Mouse (Mus musculus) hindbrain, postnatal 0 days (tissue): ENCODE data around the gene Tlk2. TPM values are rescaled to one million over a fixed set of nuclear protein-coding genes. Genes with fewer than 3 reads are reported as not detected.

Experiments
- ATAC-seq: fragments of 200-750 bp; cut with Nextera tagmentation; 2 replicates; pipeline ENCODE4 v1.8.0; 2017; ENCODE audit warnings: mild to moderate bottlenecking, moderate TSS enrichment, moderate library complexity
- DNase-seq: peaks from one replicate; pipeline ENCODE4 v3.0.0-alpha.2; 2015; ENCODE audit warnings: low spot score
- H3K27ac ChIP-seq: fragments of 300-500 bp; sonication (generic); 2 replicates; pipeline ENCODE4 v1.5.1; 2014; ENCODE audit warnings: mild to moderate bottlenecking
- H3K27me3 ChIP-seq: fragments of 300-500 bp; sonication (generic); 2 replicates; pipeline ENCODE4 v1.6.1; 2014; ENCODE audit warnings: low read length, mixed read lengths; ENCODE audit not compliant: insufficient read depth
- H3K36me3 ChIP-seq: fragments of 300-500 bp; sonication (generic); 2 replicates; pipeline ENCODE4 v1.6.1; 2014; ENCODE audit warnings: low read length, mixed read lengths; ENCODE audit not compliant: insufficient read depth
- H3K4me1 ChIP-seq: fragments of 300-500 bp; sonication (generic); 2 replicates; pipeline ENCODE4 v1.6.1; 2014; ENCODE audit warnings: antibody characterized with exemption, low read length, mixed read lengths; ENCODE audit not compliant: insufficient read depth
- H3K4me2 ChIP-seq: fragments of 300-500 bp; sonication (generic); 2 replicates; pipeline ENCODE4 v1.6.1; 2014; ENCODE audit warnings: low read depth, mild to moderate bottlenecking, low read length, moderate library complexity, mixed read lengths
- H3K4me3 ChIP-seq: fragments of 300-500 bp; sonication (generic); 2 replicates; pipeline ENCODE4 v1.5.1; 2014; ENCODE audit warnings: low read length
- H3K9ac ChIP-seq: fragments of 300-500 bp; sonication (generic); replicated peaks from 2 replicates; pipeline ENCODE4 v1.6.1; 2014; ENCODE audit warnings: mild to moderate bottlenecking, low read length, moderate library complexity, mixed read lengths
- H3K9me3 ChIP-seq: fragments of 300-500 bp; sonication (generic); 2 replicates; pipeline ENCODE4 v1.6.1; 2016; ENCODE audit warnings: low read length, mixed read lengths
- CTCF ChIP-seq: IDR thresholded peaks from 2 replicates; pipeline ENCODE4 v1.5.1; 2016; ENCODE audit warnings: antibody characterized with exemption, control low read depth, low read depth
- WGBS: fragments of 180-500 bp; shearing (Covaris S2); extraction: QIAGEN DNeasy Blood & Tissue Kit; methylation state at CpG from one replicate; pipeline ENCODE4 v1.1.7; 2014; 5-methylcytosine and 5-hydroxymethylcytosine counted together
- polyA plus RNA-seq: library from polyadenylated mRNA; unstranded; fragments of >200 nt; fragmentation: Nextera tagmentation; extraction: Ambion mirVana; gene quantifications from 2 replicates; pipeline ENCODE4 v1.2.1, GENCODE M21; 2015
- total RNA-seq: library from RNA; depleted of rRNA; stranded (reverse); fragments of >200 nt; gene quantifications from 2 replicates; pipeline ENCODE4 v1.2.3, GENCODE M21; 2014

Tlk2 gene
- total and polyA plus RNA-seq, 2 experiments from 2014 or later, result 15.1 to 50.4 TPM

DNA sequence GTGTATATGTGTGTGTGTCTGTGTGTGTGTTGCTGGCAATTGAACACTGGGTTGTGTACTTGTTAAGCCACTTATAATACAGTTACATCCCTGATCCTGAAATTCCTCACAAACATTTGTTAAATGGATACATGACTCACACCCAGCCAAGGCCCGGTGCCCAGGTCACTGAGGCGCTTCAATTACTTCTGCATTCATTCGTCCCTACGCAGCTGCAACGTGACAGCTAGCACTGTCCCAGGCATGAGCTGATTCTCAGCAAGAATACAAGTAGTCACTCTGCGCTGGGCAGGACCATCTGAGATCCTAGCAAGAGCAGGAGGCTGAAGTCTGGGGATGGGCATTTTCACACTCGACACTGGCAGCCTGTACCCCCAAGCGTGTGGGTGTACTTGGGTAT is 136.7 kb downstream of the Tlk2 start:
- H3K9ac ChIP-seq, result no peak overlapping the region

DNA sequence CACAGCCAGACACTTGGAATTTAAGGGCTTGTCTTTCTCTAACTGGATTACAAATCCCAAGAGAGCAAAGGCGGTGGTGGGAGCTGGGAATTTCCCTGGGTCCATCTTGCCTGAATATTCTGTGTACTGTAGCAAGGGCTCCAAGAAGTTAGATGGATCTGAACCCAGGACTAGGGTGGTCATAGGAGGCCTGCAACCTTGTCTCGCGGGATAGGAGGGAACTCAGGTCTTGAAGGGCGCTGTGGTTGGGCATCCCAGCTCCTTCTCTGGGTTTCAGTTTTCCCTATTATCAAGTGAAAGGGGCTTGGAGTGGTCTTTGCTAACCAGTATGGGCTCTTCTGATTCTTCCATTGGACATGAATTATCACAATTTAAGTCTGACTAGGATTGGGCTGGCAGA is 137.5 kb downstream of the Tlk2 start:
- H3K36me3 ChIP-seq, result no peaks in the 10 kb centered on the region
- H3K9ac ChIP-seq, result no peak overlapping the region
- no peak for TF ChIP-seq CTCF
- H3K27me3 ChIP-seq, result no peaks in the 10 kb centered on the region
- H3K4me1 ChIP-seq, result peaks cover 16% of the 10 kb centered on the region; the same call in 1 of the 2 replicates
- 93% methylated on average over 4 of the region's 4 CpGs for WGBS
- no peak overlapping the region for H3K4me3 ChIP-seq
- DNase-seq (no peak), ATAC-seq (no peak)
- no peaks in the 10 kb centered on the region for H3K9me3 ChIP-seq
- no peak overlapping the region for H3K27ac ChIP-seq
- H3K4me2 ChIP-seq, result no peak overlapping the region

More for the DNA sequence above, 136.7 kb downstream of the Tlk2 start:
- 50% methylated on average over 8 of the region's 8 CpGs for WGBS
- H3K4me1 ChIP-seq, result peaks cover 16% of the 10 kb centered on the region; the same call in 1 of the 2 replicates
- H3K36me3 ChIP-seq, result no peaks in the 10 kb centered on the region
- H3K9me3 ChIP-seq, result no peaks in the 10 kb centered on the region
- no peak overlapping the region for H3K4me2 ChIP-seq
- H3K27me3 ChIP-seq, result no peaks in the 10 kb centered on the region
- no peak overlapping the region for H3K4me3 ChIP-seq
- ATAC-seq (no peak), DNase-seq (no peak)
- H3K27ac ChIP-seq, result no peak overlapping the region
- no peak for TF ChIP-seq CTCF

DNA sequence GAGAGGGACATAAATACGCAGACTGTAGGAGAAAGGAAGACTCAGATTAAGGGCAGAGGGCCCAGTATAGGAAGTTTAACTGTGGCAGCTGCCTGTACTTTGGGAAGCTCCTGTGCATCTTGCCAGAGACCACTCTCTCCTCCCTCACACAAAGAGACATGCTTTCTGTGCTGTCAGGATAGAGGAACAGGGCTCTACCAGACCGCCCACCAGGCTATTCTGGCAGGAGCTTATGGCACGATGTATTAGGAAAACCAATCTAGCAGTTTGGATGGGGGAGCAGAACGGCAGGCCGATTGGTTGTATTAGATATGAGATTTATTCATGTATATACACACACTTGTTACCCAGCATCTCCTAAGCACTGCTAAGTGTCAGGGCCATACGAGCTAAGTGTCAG is 139.2 kb downstream of the Tlk2 start:
- ATAC-seq (no peak), DNase-seq (no peak)
- H3K27ac ChIP-seq, result no peak overlapping the region
- no peaks in the 10 kb centered on the region for H3K9me3 ChIP-seq
- H3K27me3 ChIP-seq, result no peaks in the 10 kb centered on the region
- peaks cover 9% of the 10 kb centered on the region; the same call in 1 of the 2 replicates for H3K4me1 ChIP-seq
- no peak overlapping the region for H3K4me3 ChIP-seq
- no peaks in the 10 kb centered on the region for H3K36me3 ChIP-seq
- no peak overlapping the region for H3K9ac ChIP-seq
- no peak for TF ChIP-seq CTCF
- 91% methylated on average over 6 of the region's 6 CpGs for WGBS
- no peak overlapping the region for H3K4me2 ChIP-seq

DNA sequence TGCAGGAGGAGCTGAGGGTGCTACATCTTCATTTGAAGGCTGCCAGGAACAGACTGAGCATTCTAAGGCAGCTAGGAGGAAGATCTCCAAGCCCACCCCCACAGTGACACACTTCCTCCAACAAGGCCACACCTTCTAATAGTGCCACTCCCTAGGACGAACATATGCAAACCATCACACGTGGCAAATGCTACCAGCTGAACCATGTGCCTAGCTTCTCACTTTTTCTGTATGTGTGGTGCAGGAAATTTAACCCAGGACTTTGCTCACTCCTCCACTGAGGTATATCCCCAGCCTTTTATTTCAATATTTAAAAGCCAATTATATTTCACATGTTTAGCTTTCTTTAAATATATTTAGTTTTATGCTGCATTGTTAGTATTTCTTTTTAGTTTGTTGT is 142.5 kb downstream of the Tlk2 start:
- TF ChIP-seq CTCF, result no peak
- H3K27me3 ChIP-seq, result no peaks in the 10 kb centered on the region
- no peaks in the 10 kb centered on the region for H3K4me1 ChIP-seq
- no peak overlapping the region for H3K4me3 ChIP-seq
- H3K9me3 ChIP-seq, result no peaks in the 10 kb centered on the region
- no peak for ATAC-seq
- no peak for DNase-seq
- no peak overlapping the region for H3K4me2 ChIP-seq
- H3K9ac ChIP-seq, result no peak overlapping the region
- no peaks in the 10 kb centered on the region for H3K36me3 ChIP-seq
- no peak overlapping the region for H3K27ac ChIP-seq
- WGBS, result 76% methylated on average over 2 of the region's 2 CpGs

DNA sequence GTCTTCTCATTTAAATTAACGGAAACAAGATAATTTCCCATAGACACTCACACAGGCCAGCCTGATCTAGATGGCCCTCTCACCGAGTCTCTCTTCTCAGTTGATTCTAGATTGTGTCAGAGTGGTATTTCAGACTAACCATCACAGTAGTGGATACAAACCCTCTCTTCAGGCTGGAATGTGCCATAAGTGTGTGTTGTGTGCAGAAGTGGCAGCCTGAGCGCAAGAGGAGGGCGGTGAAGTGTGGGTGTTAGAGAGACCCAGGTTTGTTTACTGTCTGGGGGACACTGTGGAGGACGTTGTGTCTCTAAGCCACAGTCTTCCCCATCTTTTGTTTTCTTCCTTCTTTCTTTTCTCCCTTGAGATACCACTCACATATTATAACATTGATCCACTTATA is 144.9 kb downstream of the Tlk2 start:
- Histone ChIP-seq H3K4me1 (no peaks in the 10 kb centered on the region), H3K27me3 (no peaks in the 10 kb centered on the region), H3K4me2 (no peak overlapping the region), H3K9me3 (no peaks in the 10 kb centered on the region), H3K27ac (no peak overlapping the region), H3K9ac (no peak overlapping the region), H3K4me3 (no peak overlapping the region), H3K36me3 (no peaks in the 10 kb centered on the region)
- no peak for TF ChIP-seq CTCF
- DNase-seq (no peak), ATAC-seq (no peak)
- WGBS, result 83% methylated on average over 5 of the region's 5 CpGs

DNA sequence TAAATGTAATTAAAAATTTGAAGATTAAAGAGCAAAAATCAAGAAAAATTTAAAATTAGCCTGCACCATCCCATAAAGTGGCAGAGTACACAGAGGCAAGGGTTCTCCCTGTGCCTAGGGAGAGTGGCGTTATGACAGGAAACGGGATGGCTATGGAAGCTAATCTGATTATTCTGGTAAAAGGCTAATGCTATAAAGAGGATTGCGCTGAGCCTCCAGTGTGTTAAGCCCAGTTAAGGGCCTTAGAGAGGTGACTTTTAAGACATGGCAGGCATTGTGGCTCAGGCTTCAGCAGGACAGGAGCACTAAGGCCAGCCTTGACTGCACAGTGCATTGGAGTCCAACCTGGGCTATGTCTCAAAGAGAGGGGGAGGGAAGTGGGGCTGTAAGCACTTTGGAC is 148.5 kb downstream of the Tlk2 start:
- no peak overlapping the region for H3K27ac ChIP-seq
- no peak for DNase-seq
- H3K9me3 ChIP-seq, result no peaks in the 10 kb centered on the region
- 81% methylated on average over 3 of the region's 3 CpGs for WGBS
- H3K27me3 ChIP-seq, result no peaks in the 10 kb centered on the region
- H3K4me3 ChIP-seq, result no peak overlapping the region
- no peak overlapping the region for H3K9ac ChIP-seq
- TF ChIP-seq CTCF, result no peak
- no peaks in the 10 kb centered on the region for H3K4me1 ChIP-seq
- H3K36me3 ChIP-seq, result no peaks in the 10 kb centered on the region
- no peak for ATAC-seq
- no peak overlapping the region for H3K4me2 ChIP-seq

DNA sequence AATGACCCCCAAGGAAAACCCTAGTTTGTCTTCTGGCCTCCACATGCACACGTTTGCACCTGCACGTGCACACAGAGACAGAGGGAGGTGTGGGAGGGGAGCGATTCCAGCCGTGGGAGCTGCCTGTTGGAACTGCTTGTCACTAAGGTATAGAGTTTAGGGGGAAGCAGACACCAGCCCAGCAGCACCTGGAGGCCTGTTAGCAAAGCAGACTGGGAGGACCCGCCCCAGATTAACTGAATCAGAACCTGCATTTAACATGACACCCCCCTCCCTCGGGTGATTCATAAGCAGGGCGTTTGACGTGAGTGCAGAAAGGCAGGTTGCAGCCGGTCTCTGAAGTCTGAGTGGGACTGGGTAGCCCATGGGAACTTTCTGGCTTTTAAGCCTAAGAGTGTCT is 151.4 kb downstream of the Tlk2 start:
- Histone ChIP-seq H3K9ac (no peak overlapping the region), H3K4me2 (no peak overlapping the region)

More for the DNA sequence above, 151.4 kb downstream of the Tlk2 start:
- ATAC-seq (no peak), DNase-seq (no peak)
- Histone ChIP-seq H3K36me3 (no peaks in the 10 kb centered on the region), H3K27ac (no peak overlapping the region), H3K27me3 (no peaks in the 10 kb centered on the region), H3K9me3 (no peaks in the 10 kb centered on the region), H3K4me1 (no peaks in the 10 kb centered on the region), H3K4me3 (no peak overlapping the region)
- 76% methylated on average over 9 of the region's 9 CpGs for WGBS
- TF ChIP-seq CTCF, result no peak
